Mouse (Mus musculus) CH12.LX (cell line): ENCODE measurements around the gene Tectb.

Source experiments
- CTCF ChIP-seq, 2 experiments: IDR thresholded peaks in 1 of 2; conservative IDR thresholded peaks in 1 of 2; 2 replicates each; pipeline ENCODE4 v1.5.1; 2011 to 2012; ENCODE audit warnings: low read depth in 2 of 2, low read length in 2 of 2, improper control_type of control experiment in 1 of 2, inconsistent platforms in 1 of 2, mild to moderate bottlenecking in 1 of 2, moderate library complexity in 1 of 2
- POLR2A ChIP-seq: IDR thresholded peaks from 2 replicates; pipeline ENCODE4 v1.6.1; 2011; ENCODE audit warnings: low read depth, mild to moderate bottlenecking, improper control_type of control experiment, low read length
- POLR2AphosphoS2 ChIP-seq: IDR thresholded peaks from 2 replicates; pipeline ENCODE4 v1.6.1; 2011; ENCODE audit warnings: low read depth, low read length, improper control_type of control experiment
- TCF12 ChIP-seq: IDR thresholded peaks from 2 replicates; pipeline ENCODE4 v1.6.1; 2014; ENCODE audit warnings: low read depth, mild to moderate bottlenecking, inconsistent platforms, low read length, improper control_type of control experiment

- TF ChIP-seq POLR2A (no peak), TCF12 (no peak), CTCF (conservative IDR thresholded peaks at IDR 0.05 in 1 of 2, IDR thresholded peaks at IDR 0.05 in 1 of 2; ENCODE audit: low read depth in 2 of 2, low read length in 2 of 2) (no peak), POLR2AphosphoS2 (no peak)
These were observed 27.6 kb upstream of the Tectb start for GRCm38 (mm10) chr19:55152983-55153382.
